Mouse (Mus musculus) liver, embryonic 14.5 days (tissue): ENCODE data around the gene Anks4b.

Experiments
- CTCF ChIP-seq: IDR thresholded peaks from 2 replicates; pipeline ENCODE4 v1.5.1; 2016; ENCODE audit warnings: antibody characterized with exemption, low read depth, control low read depth
- EP300 ChIP-seq: IDR thresholded peaks from 2 replicates; pipeline ENCODE4 v1.6.1; 2016; ENCODE audit warnings: antibody characterized with exemption, low read depth

- TF ChIP-seq CTCF (no peak), EP300 (no peak)
Observed at GRCm38 (mm10) chr7:120174723-120175504, 1.3 kb downstream of the Anks4b start.
